Mouse (Mus musculus) lung, adult 2 months (tissue): ENCODE results near the gene Tmem25.

Experiments used
- CTCF ChIP-seq: fragments of 200-500 bp; IDR thresholded peaks from 2 replicates; pipeline ENCODE4 v1.5.1; 2011; ENCODE audit warnings: mild to moderate bottlenecking, low read length, control low read depth; ENCODE audit not compliant: insufficient read depth
- POLR2A ChIP-seq: fragments of 200-500 bp; IDR thresholded peaks from 2 replicates; pipeline ENCODE4 v1.6.1; 2011; ENCODE audit warnings: low read depth, mild to moderate bottlenecking, control low read depth, low read length, borderline replicate concordance; ENCODE audit errors: extremely low read depth

DNA sequence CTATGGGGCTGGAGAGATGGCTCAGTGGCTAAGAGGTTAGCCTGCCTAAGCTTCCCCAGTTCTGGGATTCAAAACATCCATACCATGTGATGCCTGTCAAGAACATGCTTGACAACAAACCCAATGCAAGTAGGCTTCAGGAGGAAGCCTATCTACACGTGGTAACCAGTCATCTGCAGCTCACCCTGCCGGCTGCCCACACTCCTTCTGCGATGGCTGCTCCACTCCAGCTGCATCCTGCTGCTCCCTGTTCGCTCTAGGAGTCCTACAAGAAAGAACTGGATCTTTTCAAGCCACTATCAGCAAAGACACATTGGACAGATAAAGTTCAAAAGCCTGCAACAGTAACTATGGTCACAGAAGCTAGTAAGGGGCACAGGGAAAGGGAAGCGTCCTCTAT is 18.4 kb upstream of the Tmem25 start:
- TF ChIP-seq CTCF (no peak), POLR2A (no peak)
